Mouse (Mus musculus): Measurements from ENCODE around the gene Rbfox1. TPM values are rescaled to one million over a fixed set of nuclear protein-coding genes. Genes with fewer than 3 reads are reported as not detected.

Rbfox1 gene
- polyA plus RNA-seq, 1 experiment from 2014 or later, result 276 TPM

DNA sequence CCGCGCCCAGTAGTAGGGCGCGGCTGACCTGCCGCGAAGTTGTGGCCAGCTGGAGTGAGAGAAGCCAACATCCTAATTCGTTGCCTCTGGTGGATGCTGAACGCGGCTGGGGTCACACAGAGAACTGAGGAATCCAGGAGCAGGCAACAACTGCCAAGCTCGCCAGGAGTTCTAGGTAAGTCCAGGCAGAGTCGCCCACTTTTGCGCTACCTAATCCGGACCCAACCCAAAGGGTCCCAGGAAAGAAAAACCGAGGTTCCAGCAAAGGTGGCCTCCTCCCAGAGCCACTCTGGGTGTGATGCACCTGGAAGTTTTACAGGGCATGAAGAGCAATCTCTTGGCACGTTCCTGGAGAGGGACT is 515 bp downstream of the Rbfox1 start:
- peak overlapping the region; percentile 90 for H3K4me2 ChIP-seq (ENCODE audit: low read length)
- no peak for ATAC-seq
- H3K27me3 ChIP-seq (replicated peaks; ENCODE audit: control insufficient read depth, insufficient read depth, low read length), result peaks cover 2% of the 10 kb centered on the region; the same call in 1 of the 2 replicates
- WGBS, result 7% methylated on average over 15 of the region's 15 CpGs
- peak overlapping the region; percentile 74 for H3K9ac ChIP-seq (ENCODE audit: low read depth, low read length)
- H3K27ac ChIP-seq (ENCODE audit: low read depth, low read length), result peak overlapping the region; percentile 32; the same call in 1 of the 2 replicates
- H3K4me1 ChIP-seq (ENCODE audit: control insufficient read depth, insufficient read depth, low read depth, low read length), result no peaks in the 10 kb centered on the region; the same call in none of the 2 replicates
- no peaks in the 10 kb centered on the region for H3K9me3 ChIP-seq (ENCODE audit: control insufficient read depth, low read length)
- no peaks in the 10 kb centered on the region for H3K36me3 ChIP-seq (ENCODE audit: control insufficient read depth, insufficient read depth, low read length)
- H3K4me3 ChIP-seq (ENCODE audit: low read length), result peak overlapping the region; percentile 61

DNA sequence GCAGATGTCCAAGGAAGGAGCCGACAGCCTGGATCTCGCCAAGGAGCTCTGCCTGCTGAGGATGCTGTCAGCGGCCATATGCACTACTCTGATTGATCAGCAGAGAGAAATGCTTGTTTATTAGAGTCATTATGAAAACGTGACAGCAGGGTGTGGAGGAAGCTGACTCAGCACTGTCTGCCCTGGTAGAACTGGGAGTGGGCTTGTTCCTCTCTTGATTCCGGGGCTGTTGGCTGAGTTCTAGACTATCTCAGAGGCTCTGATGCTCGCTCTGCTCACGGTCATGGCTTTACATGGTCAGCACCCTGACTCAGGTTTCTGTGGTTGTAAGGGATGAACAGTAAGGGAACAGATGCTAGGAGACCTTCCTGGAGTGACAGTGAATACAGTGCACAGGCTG is 10.4 kb downstream of the Rbfox1 start:
- no peak overlapping the region for H3K4me2 ChIP-seq (ENCODE audit: low read length)
- H3K27ac ChIP-seq (ENCODE audit: low read depth, low read length), result no peak overlapping the region
- no peaks in the 10 kb centered on the region for H3K36me3 ChIP-seq (ENCODE audit: control insufficient read depth, insufficient read depth, low read length)
- no peak overlapping the region for H3K9ac ChIP-seq (ENCODE audit: low read depth, low read length)
- no peak for ATAC-seq
- H3K4me3 ChIP-seq (ENCODE audit: low read length), result no peak overlapping the region
- H3K9me3 ChIP-seq (ENCODE audit: control insufficient read depth, low read length), result no peaks in the 10 kb centered on the region
- H3K4me1 ChIP-seq (ENCODE audit: control insufficient read depth, insufficient read depth, low read depth, low read length), result 0 out of 2 replicates have a peak, but pooled peaks cover 2% of the 10 kb centered on the region
- WGBS, result 63% methylated on average over 7 of the region's 7 CpGs
- H3K27me3 ChIP-seq (replicated peaks; ENCODE audit: control insufficient read depth, insufficient read depth, low read length), result no peaks in the 10 kb centered on the region

DNA sequence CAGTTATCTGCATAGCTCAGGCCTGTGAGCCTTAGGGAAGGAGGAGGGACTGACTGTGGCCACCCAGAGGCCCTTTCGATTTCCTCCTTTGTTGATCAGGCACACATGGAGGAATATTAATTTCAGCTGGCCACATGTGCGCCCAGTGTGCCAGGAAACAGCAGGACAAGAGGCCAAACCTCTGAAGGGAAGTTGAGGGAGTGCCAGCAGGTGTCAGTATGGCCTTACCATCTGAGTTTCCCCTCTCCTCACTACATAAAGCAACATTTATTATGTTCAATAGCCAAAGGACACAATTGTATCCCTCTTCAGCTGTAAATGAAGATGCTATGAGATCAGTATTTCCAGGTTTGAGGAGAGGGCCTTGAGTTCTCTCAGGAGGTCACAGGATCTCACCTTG is 13.2 kb downstream of the Rbfox1 start:
- 44% methylated on average over 2 of the region's 2 CpGs for WGBS
- no peak overlapping the region for H3K4me3 ChIP-seq (ENCODE audit: low read length)
- no peak overlapping the region for H3K4me2 ChIP-seq (ENCODE audit: low read length)
- no peaks in the 10 kb centered on the region for H3K27me3 ChIP-seq (replicated peaks; ENCODE audit: control insufficient read depth, insufficient read depth, low read length)
- H3K9me3 ChIP-seq (ENCODE audit: control insufficient read depth, low read length), result no peaks in the 10 kb centered on the region
- H3K4me1 ChIP-seq (ENCODE audit: control insufficient read depth, insufficient read depth, low read depth, low read length), result 0 out of 2 replicates have a peak, but pooled peaks cover 2% of the 10 kb centered on the region
- no peak overlapping the region for H3K27ac ChIP-seq (ENCODE audit: low read depth, low read length)
- no peaks in the 10 kb centered on the region for H3K36me3 ChIP-seq (ENCODE audit: control insufficient read depth, insufficient read depth, low read length)
- peak; percentile 42 for ATAC-seq
- H3K9ac ChIP-seq (ENCODE audit: low read depth, low read length), result no peak overlapping the region

DNA sequence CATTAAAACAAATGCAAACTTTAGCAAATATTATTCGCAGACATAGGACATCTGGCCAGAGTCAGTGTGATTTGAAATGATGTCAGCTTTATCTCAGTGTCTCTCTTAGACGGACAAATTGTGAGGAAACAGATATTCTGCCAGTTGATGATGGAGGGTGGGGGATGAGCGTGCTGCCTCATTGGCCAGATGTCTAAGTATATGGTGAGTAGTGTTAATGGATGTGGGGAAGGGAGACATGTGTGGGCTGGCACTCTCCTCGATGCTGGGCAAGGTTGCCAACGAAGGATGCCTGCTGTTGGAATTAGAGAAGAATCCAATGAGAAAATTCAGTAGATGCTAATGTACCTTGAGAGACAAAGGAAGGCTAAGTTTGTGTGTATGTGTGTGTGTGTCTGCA is 25.6 kb downstream of the Rbfox1 start:
- WGBS, result 73% methylated on average over 5 of the region's 5 CpGs
- no peak overlapping the region for H3K27ac ChIP-seq (ENCODE audit: low read depth, low read length)
- H3K4me1 ChIP-seq (ENCODE audit: control insufficient read depth, insufficient read depth, low read depth, low read length), result peaks cover 11% of the 10 kb centered on the region
- H3K27me3 ChIP-seq (replicated peaks; ENCODE audit: control insufficient read depth, insufficient read depth, low read length), result no peaks in the 10 kb centered on the region
- no peak overlapping the region for H3K4me3 ChIP-seq (ENCODE audit: low read length)
- H3K4me2 ChIP-seq (ENCODE audit: low read length), result no peak overlapping the region
- H3K36me3 ChIP-seq (ENCODE audit: control insufficient read depth, insufficient read depth, low read length), result no peaks in the 10 kb centered on the region
- ATAC-seq, result no peak
- H3K9me3 ChIP-seq (ENCODE audit: control insufficient read depth, low read length), result no peaks in the 10 kb centered on the region
- no peak overlapping the region for H3K9ac ChIP-seq (ENCODE audit: low read depth, low read length)

DNA sequence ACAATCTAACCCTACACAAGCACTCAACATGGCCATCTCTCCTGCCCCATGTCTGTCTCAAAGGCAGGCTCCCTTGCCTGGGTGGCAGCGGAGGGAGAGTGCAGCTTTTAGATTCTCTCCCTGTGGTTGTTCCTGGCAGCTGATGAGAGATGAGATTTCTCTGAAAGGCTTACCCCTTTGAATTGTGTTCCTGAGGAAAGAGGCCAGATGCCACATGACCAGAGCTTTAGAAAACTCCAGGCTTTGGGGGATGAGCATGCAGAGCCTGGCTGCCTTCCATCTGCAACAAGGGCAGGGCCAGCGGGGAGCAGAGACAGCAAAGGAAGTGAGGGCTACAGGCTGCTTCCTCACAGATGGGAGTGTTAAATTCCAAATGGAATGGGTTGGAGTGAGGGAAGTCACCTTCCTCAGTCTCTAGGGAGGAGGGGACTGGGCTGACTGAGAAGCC is 26.7 kb downstream of the Rbfox1 start:
- ATAC-seq, result peak; percentile 96
- Histone ChIP-seq H3K27ac (ENCODE audit: low read depth, low read length) (peak overlapping the region; percentile 46; the same call in 1 of the 2 replicates), H3K27me3 (replicated peaks; ENCODE audit: control insufficient read depth, insufficient read depth, low read length) (no peaks in the 10 kb centered on the region), H3K9me3 (ENCODE audit: control insufficient read depth, low read length) (no peaks in the 10 kb centered on the region), H3K4me1 (ENCODE audit: control insufficient read depth, insufficient read depth, low read depth, low read length) (peaks cover 11% of the 10 kb centered on the region), H3K36me3 (ENCODE audit: control insufficient read depth, insufficient read depth, low read length) (no peaks in the 10 kb centered on the region), H3K9ac (ENCODE audit: low read depth, low read length) (no peak overlapping the region), H3K4me2 (ENCODE audit: low read length) (no peak overlapping the region), H3K4me3 (ENCODE audit: low read length) (no peak overlapping the region)
- 26% methylated on average over 2 of the region's 2 CpGs for WGBS

DNA sequence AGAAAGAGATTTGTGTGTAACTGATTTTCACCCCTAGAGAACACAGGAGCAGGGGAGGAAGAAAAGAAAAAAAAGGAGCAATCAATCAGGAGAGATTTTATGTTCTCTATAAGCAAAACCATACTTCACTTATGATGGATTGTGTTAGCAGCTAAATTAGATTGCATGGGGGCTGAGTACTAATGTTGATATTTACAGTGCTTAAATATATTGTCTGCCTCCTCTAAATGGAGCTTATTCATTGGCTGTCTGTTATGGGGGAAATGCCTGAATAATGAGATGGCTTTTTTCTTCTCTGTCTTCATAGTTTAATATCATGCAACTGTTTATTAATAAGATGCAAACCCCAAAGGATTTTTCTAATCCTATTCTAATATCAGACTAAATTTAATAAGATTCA is 32.8 kb downstream of the Rbfox1 start:
- Histone ChIP-seq H3K4me3 (ENCODE audit: low read length) (no peak overlapping the region), H3K27ac (ENCODE audit: low read depth, low read length) (no peak overlapping the region), H3K9me3 (ENCODE audit: control insufficient read depth, low read length) (no peaks in the 10 kb centered on the region), H3K4me1 (ENCODE audit: control insufficient read depth, insufficient read depth, low read depth, low read length) (no peaks in the 10 kb centered on the region), H3K36me3 (ENCODE audit: control insufficient read depth, insufficient read depth, low read length) (no peaks in the 10 kb centered on the region), H3K4me2 (ENCODE audit: low read length) (no peak overlapping the region), H3K9ac (ENCODE audit: low read depth, low read length) (no peak overlapping the region), H3K27me3 (replicated peaks; ENCODE audit: control insufficient read depth, insufficient read depth, low read length) (no peaks in the 10 kb centered on the region)
- no peak for ATAC-seq

DNA sequence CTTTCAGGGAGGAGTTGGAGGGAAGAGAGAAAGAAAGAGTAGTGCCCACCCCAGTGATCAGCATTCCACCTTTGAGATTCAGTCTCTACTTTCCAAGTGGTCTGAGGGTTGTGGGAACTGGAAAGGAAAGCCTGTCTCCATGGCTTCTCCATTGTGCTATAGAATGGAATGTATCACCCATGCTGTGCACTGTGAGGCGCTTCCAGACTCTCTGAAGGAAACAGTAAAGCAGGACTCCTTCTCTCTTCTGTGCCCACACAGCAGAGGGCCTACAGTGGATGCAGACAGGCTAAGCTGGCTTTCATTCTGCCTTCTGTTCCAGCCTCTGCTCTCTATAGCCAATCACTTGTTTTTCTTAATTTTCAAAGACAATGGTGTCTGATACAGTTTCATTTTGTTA is 41.8 kb downstream of the Rbfox1 start:
- ATAC-seq, result peak; percentile 88
- no peaks in the 10 kb centered on the region for H3K9me3 ChIP-seq (ENCODE audit: control insufficient read depth, low read length)
- no peaks in the 10 kb centered on the region for H3K27me3 ChIP-seq (replicated peaks; ENCODE audit: control insufficient read depth, insufficient read depth, low read length)
- H3K27ac ChIP-seq (ENCODE audit: low read depth, low read length), result no peak overlapping the region
- no peak overlapping the region for H3K9ac ChIP-seq (ENCODE audit: low read depth, low read length)
- 13% methylated on average over 1 of the region's 1 CpGs for WGBS
- no peak overlapping the region for H3K4me2 ChIP-seq (ENCODE audit: low read length)
- H3K4me1 ChIP-seq (ENCODE audit: control insufficient read depth, insufficient read depth, low read depth, low read length), result peaks cover 4% of the 10 kb centered on the region
- no peaks in the 10 kb centered on the region for H3K36me3 ChIP-seq (ENCODE audit: control insufficient read depth, insufficient read depth, low read length)
- no peak overlapping the region for H3K4me3 ChIP-seq (ENCODE audit: low read length)

DNA sequence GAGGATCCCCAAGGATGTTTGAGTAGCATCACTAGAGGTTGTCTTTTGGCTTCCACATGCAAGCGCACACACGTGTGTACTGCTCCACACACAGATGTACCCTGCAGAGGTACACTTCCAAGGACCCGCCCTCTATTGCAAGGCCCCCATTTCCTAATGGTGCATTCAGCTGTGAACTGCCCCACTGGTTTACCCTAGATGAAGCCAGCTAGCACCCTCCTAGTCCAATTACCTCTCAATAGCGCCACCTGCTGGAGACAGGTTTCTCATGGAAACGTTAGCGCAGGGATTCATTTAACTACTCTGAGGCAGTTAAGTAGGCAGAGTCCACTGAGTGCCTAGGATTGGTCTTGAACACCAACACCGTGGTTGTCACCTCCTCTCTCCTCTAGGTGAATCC is 46.5 kb downstream of the Rbfox1 start:
- Histone ChIP-seq H3K4me2 (ENCODE audit: low read length) (no peak overlapping the region), H3K9me3 (ENCODE audit: control insufficient read depth, low read length) (no peaks in the 10 kb centered on the region), H3K4me3 (ENCODE audit: low read length) (no peak overlapping the region), H3K36me3 (ENCODE audit: control insufficient read depth, insufficient read depth, low read length) (no peaks in the 10 kb centered on the region), H3K27me3 (replicated peaks; ENCODE audit: control insufficient read depth, insufficient read depth, low read length) (no peaks in the 10 kb centered on the region), H3K27ac (ENCODE audit: low read depth, low read length) (no peak overlapping the region), H3K9ac (ENCODE audit: low read depth, low read length) (no peak overlapping the region), H3K4me1 (ENCODE audit: control insufficient read depth, insufficient read depth, low read depth, low read length) (peaks cover 4% of the 10 kb centered on the region)
- peak; percentile 45; the same call in 1 of the 2 replicates for ATAC-seq
- 27% methylated on average over 7 of the region's 7 CpGs for WGBS

DNA sequence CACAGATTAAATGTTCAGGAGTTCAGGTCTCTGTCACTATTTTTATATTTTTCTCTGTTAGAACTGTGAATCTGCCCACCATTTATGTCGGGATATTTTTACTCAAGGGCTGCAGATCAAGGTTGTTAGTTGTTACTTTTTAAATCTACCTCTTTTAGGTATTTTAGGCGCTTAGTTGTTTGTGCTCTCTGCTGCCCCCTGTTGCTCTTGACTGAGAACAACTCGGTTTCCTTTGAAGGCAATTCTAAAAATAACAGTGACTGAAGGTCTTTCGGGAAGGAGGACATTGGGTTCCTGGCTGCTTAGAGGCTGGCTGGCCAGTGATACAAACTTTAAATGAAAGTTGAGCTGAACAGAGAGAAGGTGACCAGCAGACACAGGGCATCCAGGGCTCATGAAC is 54.9 kb downstream of the Rbfox1 start:
- Histone ChIP-seq H3K27ac (ENCODE audit: low read depth, low read length) (no peak overlapping the region), H3K9me3 (ENCODE audit: control insufficient read depth, low read length) (no peaks in the 10 kb centered on the region), H3K36me3 (ENCODE audit: control insufficient read depth, insufficient read depth, low read length) (no peaks in the 10 kb centered on the region), H3K4me3 (ENCODE audit: low read length) (no peak overlapping the region), H3K4me1 (ENCODE audit: control insufficient read depth, insufficient read depth, low read depth, low read length) (no peaks in the 10 kb centered on the region), H3K9ac (ENCODE audit: low read depth, low read length) (no peak overlapping the region), H3K4me2 (ENCODE audit: low read length) (no peak overlapping the region), H3K27me3 (replicated peaks; ENCODE audit: control insufficient read depth, insufficient read depth, low read length) (no peaks in the 10 kb centered on the region)
- no peak for ATAC-seq
- 60% methylated on average over 4 of the region's 4 CpGs for WGBS

DNA sequence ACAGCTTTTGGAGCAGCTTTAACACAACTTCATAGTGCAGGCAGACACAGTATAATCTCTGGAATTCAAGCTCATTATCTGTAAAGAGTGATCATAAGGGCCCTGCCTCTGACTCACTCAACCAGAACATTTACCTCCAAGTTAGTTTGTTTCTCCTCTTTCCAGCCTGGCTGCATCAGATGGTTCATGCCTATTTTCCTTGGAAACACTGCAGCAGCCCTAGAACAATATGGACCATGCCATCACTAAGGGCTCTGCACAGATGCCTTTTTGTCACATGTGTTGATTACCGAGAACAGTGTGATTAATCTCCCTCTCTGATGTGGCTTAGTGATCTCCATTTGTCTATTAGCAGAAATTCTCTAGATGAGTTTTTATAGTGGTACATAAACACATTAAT is 60.5 kb downstream of the Rbfox1 start:
- H3K4me1 ChIP-seq (ENCODE audit: control insufficient read depth, insufficient read depth, low read depth, low read length), result no peaks in the 10 kb centered on the region
- no peak overlapping the region for H3K9ac ChIP-seq (ENCODE audit: low read depth, low read length)
- H3K9me3 ChIP-seq (ENCODE audit: control insufficient read depth, low read length), result no peaks in the 10 kb centered on the region
- ATAC-seq, result no peak
- H3K27ac ChIP-seq (ENCODE audit: low read depth, low read length), result no peak overlapping the region
- H3K4me2 ChIP-seq (ENCODE audit: low read length), result no peak overlapping the region
- no peak overlapping the region for H3K4me3 ChIP-seq (ENCODE audit: low read length)
- no peaks in the 10 kb centered on the region for H3K36me3 ChIP-seq (ENCODE audit: control insufficient read depth, insufficient read depth, low read length)
- WGBS, result 53% methylated on average over 1 of the region's 1 CpGs
- H3K27me3 ChIP-seq (replicated peaks; ENCODE audit: control insufficient read depth, insufficient read depth, low read length), result no peaks in the 10 kb centered on the region

Measured in hindbrain, embryonic 16.5 days (tissue).